Mouse (Mus musculus): ENCODE measurements around the gene Tspan15. TPM values are rescaled to one million over a fixed set of nuclear protein-coding genes. Genes with fewer than 3 reads are reported as not detected.

Gene Tspan15
- polyA plus RNA-seq (2012; rRNA removed) = 12.7 and 13.7 TPM in 2 replicates

DNA sequence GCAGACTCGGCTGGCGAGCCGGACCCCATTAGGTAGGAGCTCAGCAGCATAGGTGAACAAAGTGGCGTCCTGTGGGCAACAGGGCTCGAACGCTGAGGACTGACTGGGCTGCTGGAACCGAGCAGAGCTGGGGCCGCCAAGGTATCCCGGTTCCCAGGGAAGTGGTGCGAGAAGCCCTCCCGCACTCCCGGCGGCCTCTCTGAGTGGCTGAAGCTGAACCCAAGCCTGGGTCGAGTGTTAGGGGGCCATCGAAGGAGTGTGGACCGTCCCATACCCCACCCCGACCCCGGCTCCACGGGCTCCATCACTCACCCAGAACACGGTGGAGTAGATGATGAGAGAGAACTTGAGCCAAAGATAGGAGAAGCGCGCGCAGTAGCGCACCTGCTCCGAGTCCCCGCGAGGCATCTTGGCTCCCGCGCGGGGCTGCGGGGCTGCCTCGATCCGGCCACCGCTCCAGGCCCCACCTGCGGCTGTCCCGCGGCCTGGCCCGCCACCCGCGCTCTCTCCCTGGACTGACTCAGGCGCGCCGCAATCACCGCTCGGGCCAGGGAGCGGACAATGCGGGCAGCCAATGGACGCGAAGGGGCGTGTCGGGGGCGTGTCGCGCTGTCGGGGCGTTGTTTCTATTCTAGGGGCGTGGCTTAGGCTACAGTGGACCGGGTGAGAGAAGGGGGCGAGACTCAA, at the start of gene Tspan15:
Tspan15 (minus strand) TSS at position 544 of the 687 bp plus-strand sequence.
- WGBS = 3% methylated on average over 59 of the region's 59 CpGs
- DNase-seq = peak; percentile 76

DNA sequence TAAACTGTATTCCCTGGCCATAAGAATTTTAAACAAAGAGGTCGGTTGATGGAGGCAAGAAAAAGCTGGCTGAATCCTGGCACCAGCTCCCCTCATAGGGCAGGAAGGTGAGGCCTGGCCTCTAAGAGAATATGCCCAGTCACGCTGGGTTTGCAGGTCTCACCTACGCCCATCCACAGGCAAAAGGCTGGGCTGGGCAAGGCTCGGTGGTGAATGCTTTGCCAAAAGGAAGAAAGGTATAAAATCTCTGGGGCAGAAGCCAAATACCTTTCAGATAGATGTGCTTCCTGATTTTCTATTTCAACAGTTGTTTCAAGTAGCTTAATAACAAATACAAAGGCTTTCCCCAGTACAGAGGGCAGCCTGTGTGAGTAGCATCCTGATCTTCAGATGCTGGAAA, 48.6 kb upstream of the Tspan15 start:
- Histone ChIP-seq H3K4me1 (replicated peaks; ENCODE audit: control insufficient read depth, insufficient read depth, low read length) (no peaks in the 10 kb centered on the region), H3K36me3 (ENCODE audit: control insufficient read depth, insufficient read depth, low read length) (peaks cover 29% of the 10 kb centered on the region), H3K4me3 (ENCODE audit: control insufficient read depth, insufficient read depth, low read length) (no peak overlapping the region), H3K27me3 (ENCODE audit: control insufficient read depth, insufficient read depth, low read length) (no peaks in the 10 kb centered on the region), H3K27ac (ENCODE audit: control insufficient read depth, insufficient read depth, low read length) (no peak overlapping the region)
- DNase-seq = no peak
- 92% methylated on average over 4 of the region's 4 CpGs for WGBS
- TF ChIP-seq CTCF (IDR thresholded peaks at IDR 0.05; ENCODE audit: borderline replicate concordance, control insufficient read depth, extremely low read depth, insufficient read depth, low read length, poor library complexity) (no peak), POLR2A (IDR thresholded peaks at IDR 0.05; ENCODE audit: control insufficient read depth, extremely low read depth, insufficient read depth, low read length, poor library complexity) (no peak)

More for the DNA sequence above, at the start of gene Tspan15:
- H3K4me3 ChIP-seq (ENCODE audit: control insufficient read depth, insufficient read depth, low read length) = peak within 1 kb of the TSS; percentile 37
- TF ChIP-seq POLR2A (IDR thresholded peaks at IDR 0.05; ENCODE audit: control insufficient read depth, extremely low read depth, insufficient read depth, low read length, poor library complexity) (no peak), CTCF (IDR thresholded peaks at IDR 0.05; ENCODE audit: borderline replicate concordance, control insufficient read depth, extremely low read depth, insufficient read depth, low read length, poor library complexity) (no peak)
- H3K27me3 ChIP-seq (ENCODE audit: control insufficient read depth, insufficient read depth, low read length) = peaks cover 5% of the 10 kb centered on the region; the same call in 1 of the 2 replicates
- no peaks in the 10 kb centered on the region for H3K36me3 ChIP-seq (ENCODE audit: control insufficient read depth, insufficient read depth, low read length)
- H3K27ac ChIP-seq (ENCODE audit: control insufficient read depth, insufficient read depth, low read length) = no peak within 1 kb of the TSS
- H3K4me1 ChIP-seq (replicated peaks; ENCODE audit: control insufficient read depth, insufficient read depth, low read length) = peaks cover 11% of the 10 kb centered on the region

DNA sequence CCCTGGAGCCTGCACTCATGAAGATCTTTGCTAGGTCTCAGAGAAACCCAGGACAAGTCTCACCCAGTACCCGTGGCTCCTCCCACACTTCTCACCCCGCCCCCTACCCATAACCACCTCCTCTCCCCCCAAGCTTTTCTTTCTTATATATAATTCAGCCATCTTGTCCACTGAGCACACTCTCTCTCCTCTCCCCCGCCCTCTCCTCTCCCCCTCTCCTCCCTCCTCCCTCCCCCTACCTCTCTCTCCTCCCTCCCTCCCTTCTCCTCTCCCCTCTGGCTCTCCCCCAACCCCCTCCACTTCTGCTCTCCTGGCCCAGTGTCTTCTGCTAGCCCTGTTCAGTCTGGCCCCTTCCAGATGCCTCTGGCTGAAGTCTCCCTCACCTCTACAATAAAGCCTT, 48.0 kb upstream of the Tspan15 start:
- Histone ChIP-seq H3K27ac (ENCODE audit: control insufficient read depth, insufficient read depth, low read length) (no peak overlapping the region), H3K36me3 (ENCODE audit: control insufficient read depth, insufficient read depth, low read length) (peaks cover 27% of the 10 kb centered on the region), H3K4me1 (replicated peaks; ENCODE audit: control insufficient read depth, insufficient read depth, low read length) (no peaks in the 10 kb centered on the region), H3K4me3 (ENCODE audit: control insufficient read depth, insufficient read depth, low read length) (no peak overlapping the region), H3K27me3 (ENCODE audit: control insufficient read depth, insufficient read depth, low read length) (no peaks in the 10 kb centered on the region)
- no peak for TF ChIP-seq POLR2A (IDR thresholded peaks at IDR 0.05; ENCODE audit: control insufficient read depth, extremely low read depth, insufficient read depth, low read length, poor library complexity)
- no peak for TF ChIP-seq CTCF (IDR thresholded peaks at IDR 0.05; ENCODE audit: borderline replicate concordance, control insufficient read depth, extremely low read depth, insufficient read depth, low read length, poor library complexity)
- WGBS = 86% methylated on average over 3 of the region's 3 CpGs
- DNase-seq = no peak

DNA sequence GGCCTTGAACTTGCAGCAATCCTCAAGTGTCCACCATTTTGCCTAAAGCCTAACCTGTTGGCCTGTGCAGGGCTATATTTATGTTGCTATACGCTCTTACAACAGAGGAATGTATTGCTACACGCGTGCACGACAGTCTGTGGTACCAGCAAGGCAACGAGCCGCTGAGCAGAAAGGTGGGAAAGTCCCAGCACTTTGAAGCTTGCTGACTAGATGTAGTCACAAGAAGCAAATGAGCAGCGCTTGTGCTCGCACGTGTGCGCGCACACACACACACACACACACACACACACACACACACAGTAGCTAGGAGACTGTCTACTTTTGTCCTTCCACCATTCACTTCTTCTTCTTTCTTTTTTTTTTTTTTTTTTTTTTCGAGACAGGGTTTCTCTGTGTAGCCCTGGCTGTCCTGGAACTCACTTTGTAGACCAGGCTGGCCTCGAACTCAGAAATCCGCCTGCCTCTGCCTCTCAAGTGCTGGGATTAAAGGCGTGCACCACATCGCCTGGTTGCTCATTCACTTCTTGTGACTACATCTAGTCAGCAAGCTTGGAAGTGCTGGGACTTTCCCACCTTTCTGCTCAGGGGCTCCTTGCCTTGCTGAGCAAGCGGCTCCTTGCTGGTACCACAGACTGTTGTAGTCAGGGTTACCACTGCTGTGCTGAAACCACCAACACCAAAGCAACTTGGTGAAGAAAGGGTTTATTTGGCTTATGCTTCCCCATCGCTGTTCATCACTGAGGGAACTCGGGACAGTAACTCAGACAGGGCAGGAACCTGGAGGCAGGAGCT, 46.6 kb upstream of the Tspan15 start:
- no peak overlapping the region for H3K4me3 ChIP-seq (ENCODE audit: control insufficient read depth, insufficient read depth, low read length)
- H3K4me1 ChIP-seq (replicated peaks; ENCODE audit: control insufficient read depth, insufficient read depth, low read length) = no peaks in the 10 kb centered on the region
- peaks cover 19% of the 10 kb centered on the region for H3K36me3 ChIP-seq (ENCODE audit: control insufficient read depth, insufficient read depth, low read length)
- no peaks in the 10 kb centered on the region for H3K27me3 ChIP-seq (ENCODE audit: control insufficient read depth, insufficient read depth, low read length)
- DNase-seq = no peak
- no peak overlapping the region for H3K27ac ChIP-seq (ENCODE audit: control insufficient read depth, insufficient read depth, low read length)
- TF ChIP-seq CTCF (IDR thresholded peaks at IDR 0.05; ENCODE audit: borderline replicate concordance, control insufficient read depth, extremely low read depth, insufficient read depth, low read length, poor library complexity) (no peak), POLR2A (IDR thresholded peaks at IDR 0.05; ENCODE audit: control insufficient read depth, extremely low read depth, insufficient read depth, low read length, poor library complexity) (no peak)
- WGBS = 92% methylated on average over 18 of the region's 19 CpGs

DNA sequence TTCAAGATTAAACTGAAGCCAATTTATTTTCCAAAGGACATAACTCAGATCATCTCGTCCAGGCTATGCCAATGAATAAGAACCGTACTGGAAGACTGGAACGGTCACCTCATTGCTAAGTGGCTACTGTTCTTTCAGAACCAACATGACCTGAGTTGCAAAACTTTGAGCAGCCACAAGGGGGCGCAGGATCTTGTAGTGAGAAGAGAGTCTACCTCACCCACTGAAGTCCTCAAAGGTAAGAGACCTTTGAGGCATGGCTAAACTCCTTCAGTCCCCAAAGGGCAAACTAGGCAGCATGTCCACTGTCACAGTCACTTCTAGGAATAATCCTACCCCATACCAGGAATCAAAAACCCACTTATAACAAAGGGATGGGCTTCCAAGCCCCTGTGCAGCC, 44.2 kb upstream of the Tspan15 start:
- Histone ChIP-seq H3K36me3 (ENCODE audit: control insufficient read depth, insufficient read depth, low read length) (peaks cover 9% of the 10 kb centered on the region), H3K27ac (ENCODE audit: control insufficient read depth, insufficient read depth, low read length) (no peak overlapping the region), H3K4me1 (replicated peaks; ENCODE audit: control insufficient read depth, insufficient read depth, low read length) (no peaks in the 10 kb centered on the region), H3K4me3 (ENCODE audit: control insufficient read depth, insufficient read depth, low read length) (no peak overlapping the region), H3K27me3 (ENCODE audit: control insufficient read depth, insufficient read depth, low read length) (no peaks in the 10 kb centered on the region)
- peak; percentile 81 for DNase-seq
- 28% methylated on average over 4 of the region's 4 CpGs for WGBS
- TF ChIP-seq CTCF (IDR thresholded peaks at IDR 0.05; ENCODE audit: borderline replicate concordance, control insufficient read depth, extremely low read depth, insufficient read depth, low read length, poor library complexity) = no peak
- TF ChIP-seq POLR2A (IDR thresholded peaks at IDR 0.05; ENCODE audit: control insufficient read depth, extremely low read depth, insufficient read depth, low read length, poor library complexity) = no peak

- no peaks in the 10 kb centered on the region for H3K27me3 ChIP-seq (ENCODE audit: control insufficient read depth, insufficient read depth, low read length)
- no peak overlapping the region for H3K4me3 ChIP-seq (ENCODE audit: control insufficient read depth, insufficient read depth, low read length)
- no peak overlapping the region for H3K27ac ChIP-seq (ENCODE audit: control insufficient read depth, insufficient read depth, low read length)
- H3K36me3 ChIP-seq (ENCODE audit: control insufficient read depth, insufficient read depth, low read length) = peaks cover 14% of the 10 kb centered on the region
- DNase-seq = no peak
- WGBS = 90% methylated on average over 16 of the region's 16 CpGs
- no peaks in the 10 kb centered on the region for H3K4me1 ChIP-seq (replicated peaks; ENCODE audit: control insufficient read depth, insufficient read depth, low read length)
- TF ChIP-seq POLR2A (IDR thresholded peaks at IDR 0.05; ENCODE audit: control insufficient read depth, extremely low read depth, insufficient read depth, low read length, poor library complexity) = no peak
- TF ChIP-seq CTCF (IDR thresholded peaks at IDR 0.05; ENCODE audit: borderline replicate concordance, control insufficient read depth, extremely low read depth, insufficient read depth, low read length, poor library complexity) = no peak
These were observed 38.2 kb upstream of the Tspan15 start for GRCm38 (mm10) chr10:62269278-62269677.

Measured in thymus, adult 2 months (tissue).